Mouse (Mus musculus) neural tube, embryonic 14.5 days (tissue): ENCODE measurements around the gene Cog2. TPM values are rescaled to one million over a fixed set of nuclear protein-coding genes. Genes with fewer than 3 reads are reported as not detected.

Experiments used
- ATAC-seq: fragments of 200-750 bp; cut with Nextera tagmentation; 2 replicates; pipeline ENCODE4 v1.8.0; 2017; ENCODE audit warnings: low read depth, mild to moderate bottlenecking, moderate TSS enrichment, moderate library complexity
- H3K27ac ChIP-seq: fragments of 300-500 bp; sonication (generic); 2 replicates; pipeline ENCODE4 v1.5.1; 2014; ENCODE audit warnings: low read depth, mild to moderate bottlenecking, control low read depth, low read length, moderate library complexity, mixed read lengths
- H3K27me3 ChIP-seq: fragments of 300-500 bp; sonication (generic); 2 replicates; pipeline ENCODE4 v1.6.1; 2014; ENCODE audit warnings: low read length; ENCODE audit not compliant: control insufficient read depth, insufficient read depth
- H3K36me3 ChIP-seq: fragments of 300-500 bp; sonication (generic); 2 replicates; pipeline ENCODE4 v1.6.1; 2014; ENCODE audit warnings: low read length, mixed read lengths; ENCODE audit not compliant: control insufficient read depth, insufficient read depth
- H3K4me1 ChIP-seq: fragments of 300-500 bp; sonication (generic); 2 replicates; pipeline ENCODE4 v1.6.1; 2014; ENCODE audit warnings: low read length; ENCODE audit not compliant: control insufficient read depth, insufficient read depth
- H3K4me2 ChIP-seq: fragments of 300-500 bp; sonication (generic); 2 replicates; pipeline ENCODE4 v1.6.1; 2014; ENCODE audit warnings: mild to moderate bottlenecking, low read depth, low read length, control low read depth
- H3K4me3 ChIP-seq: fragments of 300-500 bp; sonication (generic); 2 replicates; pipeline ENCODE4 v1.5.1; 2014; ENCODE audit warnings: low read depth, low read length, control low read depth, mixed read lengths
- H3K9ac ChIP-seq: fragments of 300-500 bp; sonication (generic); replicated peaks from 2 replicates; pipeline ENCODE4 v1.6.1; 2014; ENCODE audit warnings: low read depth, mild to moderate bottlenecking, control low read depth, low read length, mixed read lengths
- H3K9me3 ChIP-seq: fragments of 300-500 bp; sonication (generic); 2 replicates; pipeline ENCODE4 v1.6.1; 2016; ENCODE audit warnings: low read length; ENCODE audit not compliant: control insufficient read depth
- WGBS: fragments of 180-500 bp; shearing (Covaris S2); extraction: QIAGEN DNeasy Blood & Tissue Kit; methylation state at CpG from one replicate; pipeline ENCODE4 v1.1.7; 2014; 5-methylcytosine and 5-hydroxymethylcytosine counted together
- polyA plus RNA-seq: library from polyadenylated mRNA; unstranded; fragments of >200 nt; fragmentation: Nextera tagmentation; extraction: Ambion mirVana; gene quantifications from 2 replicates; pipeline ENCODE4 v1.2.1, GENCODE M21; 2014

The Cog2 gene
- polyA plus RNA-seq, 1 experiment from 2014 or later: 32.3 TPM

DNA sequence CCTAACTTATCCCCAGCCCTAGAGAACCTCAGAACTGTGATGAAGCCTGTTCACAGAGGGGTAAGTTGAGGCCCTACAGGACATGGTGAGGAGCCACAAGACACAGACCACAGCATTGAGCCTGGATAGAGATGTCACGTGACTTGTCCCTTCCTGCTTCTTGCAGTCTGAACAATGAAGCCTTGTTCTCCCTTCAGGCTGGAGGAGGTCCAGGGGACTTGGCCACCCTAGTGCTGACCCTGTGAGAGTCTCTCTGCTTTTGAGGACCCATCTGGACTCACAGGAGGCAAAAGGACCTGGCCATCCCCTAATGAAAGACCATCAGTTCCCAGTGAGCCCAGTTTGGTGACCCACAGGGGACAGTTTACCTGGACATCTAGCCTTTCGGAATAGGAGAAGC is 48.5 kb downstream of the Cog2 start:
- Histone ChIP-seq H3K9ac (no peak overlapping the region), H3K27me3 (no peaks in the 10 kb centered on the region), H3K4me1 (no peaks in the 10 kb centered on the region), H3K4me3 (no peak overlapping the region), H3K27ac (no peak overlapping the region), H3K36me3 (no peaks in the 10 kb centered on the region), H3K9me3 (no peaks in the 10 kb centered on the region), H3K4me2 (no peak overlapping the region)
- no peak for ATAC-seq
- WGBS: 56% methylated on average over 2 of the region's 2 CpGs

DNA sequence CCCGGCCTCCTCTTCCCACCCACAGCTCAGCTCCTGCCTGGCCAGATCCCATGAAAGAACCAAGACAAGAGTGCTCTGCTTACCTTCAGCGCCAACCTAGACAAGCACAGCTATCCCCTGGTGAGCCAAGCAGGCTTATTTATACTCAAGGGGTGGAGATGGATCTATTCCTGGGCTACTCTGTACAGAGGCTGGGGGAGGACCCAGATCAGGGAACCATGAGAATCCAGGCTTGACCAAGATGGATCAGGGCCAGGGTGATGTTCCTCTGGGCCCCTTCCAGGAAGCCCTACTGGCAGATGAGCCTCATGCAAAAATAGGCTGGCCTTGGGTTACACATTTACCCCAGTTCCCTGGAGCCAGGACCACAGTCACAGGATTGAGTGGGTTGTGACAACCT is 49.0 kb downstream of the Cog2 start, which contains the start of gene Agt:
Agt (minus strand) TSS at position 114 of the 400 bp plus-strand sequence.
- WGBS: 81% methylated on average over 2 of the region's 2 CpGs
- no peak for ATAC-seq
- H3K36me3 ChIP-seq: no peaks in the 10 kb centered on the region
- H3K4me1 ChIP-seq: no peaks in the 10 kb centered on the region
- H3K9me3 ChIP-seq: no peaks in the 10 kb centered on the region
- H3K27ac ChIP-seq: no peak within 1 kb of the TSS
- no peak within 1 kb of the TSS for H3K4me3 ChIP-seq
- H3K27me3 ChIP-seq: no peaks in the 10 kb centered on the region
- H3K9ac ChIP-seq: no peak within 1 kb of the TSS
- H3K4me2 ChIP-seq: no peak within 1 kb of the TSS

DNA sequence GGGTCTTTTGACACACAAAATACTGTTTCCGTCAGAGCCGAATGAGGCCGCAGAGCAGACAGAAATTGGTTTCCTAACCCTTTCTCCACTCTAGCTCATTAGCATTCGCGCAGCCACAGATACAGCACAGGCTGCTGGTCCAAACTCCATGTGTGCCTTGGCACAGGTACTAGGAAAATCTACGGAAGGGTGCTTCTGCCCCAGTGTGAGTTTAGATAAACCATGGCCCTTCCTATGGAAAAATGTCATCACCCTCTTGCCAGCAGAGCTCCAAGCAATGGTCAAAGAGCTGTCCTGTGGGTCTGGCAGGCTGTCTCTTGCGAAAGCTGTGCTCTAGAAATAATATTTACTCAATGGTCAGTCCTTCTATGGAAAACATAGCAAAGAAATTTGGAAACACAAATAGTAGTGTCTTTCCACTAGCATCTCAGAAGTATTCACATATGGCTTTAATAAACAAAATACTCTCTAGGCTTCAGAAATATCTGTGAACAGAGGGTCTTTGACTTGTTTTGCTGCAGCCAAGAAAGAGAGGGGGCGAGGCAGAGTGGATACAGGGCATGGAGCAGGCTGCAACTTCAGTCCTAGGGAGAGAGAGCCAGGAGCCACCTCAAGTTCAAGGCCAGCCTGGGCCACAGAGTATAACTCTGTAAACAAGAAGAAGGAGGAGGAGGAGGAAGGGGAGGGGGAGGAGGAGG is 51.3 kb downstream of the Cog2 start:
- no peaks in the 10 kb centered on the region for H3K27me3 ChIP-seq
- no peaks in the 10 kb centered on the region for H3K4me1 ChIP-seq
- no peak overlapping the region for H3K4me3 ChIP-seq
- ATAC-seq: no peak
- H3K9me3 ChIP-seq: no peaks in the 10 kb centered on the region
- WGBS: 63% methylated on average over 8 of the region's 8 CpGs
- no peak overlapping the region for H3K27ac ChIP-seq
- H3K9ac ChIP-seq: no peak overlapping the region
- no peak overlapping the region for H3K4me2 ChIP-seq
- no peaks in the 10 kb centered on the region for H3K36me3 ChIP-seq

DNA sequence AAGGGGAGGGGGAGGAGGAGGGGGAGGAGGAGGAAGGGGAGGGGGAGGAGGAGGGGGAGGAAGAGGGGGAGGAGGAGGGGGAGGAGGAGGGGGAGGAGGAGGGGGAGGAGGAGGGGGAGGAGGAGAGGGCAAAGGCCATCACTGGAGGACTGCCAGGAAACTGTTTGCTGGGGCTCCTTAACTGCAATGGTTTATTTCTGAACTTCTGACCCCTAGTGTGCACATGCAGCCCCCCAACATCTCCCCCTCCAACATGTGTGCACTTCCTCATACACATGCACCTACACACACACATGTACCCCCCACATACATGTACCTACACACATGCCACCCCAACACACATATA is 51.8 kb downstream of the Cog2 start:
- Histone ChIP-seq H3K4me2 (no peak overlapping the region), H3K4me3 (no peak overlapping the region), H3K27ac (no peak overlapping the region), H3K27me3 (no peaks in the 10 kb centered on the region), H3K36me3 (no peaks in the 10 kb centered on the region), H3K9me3 (no peaks in the 10 kb centered on the region), H3K9ac (no peak overlapping the region), H3K4me1 (no peaks in the 10 kb centered on the region)
- no peak for ATAC-seq

DNA sequence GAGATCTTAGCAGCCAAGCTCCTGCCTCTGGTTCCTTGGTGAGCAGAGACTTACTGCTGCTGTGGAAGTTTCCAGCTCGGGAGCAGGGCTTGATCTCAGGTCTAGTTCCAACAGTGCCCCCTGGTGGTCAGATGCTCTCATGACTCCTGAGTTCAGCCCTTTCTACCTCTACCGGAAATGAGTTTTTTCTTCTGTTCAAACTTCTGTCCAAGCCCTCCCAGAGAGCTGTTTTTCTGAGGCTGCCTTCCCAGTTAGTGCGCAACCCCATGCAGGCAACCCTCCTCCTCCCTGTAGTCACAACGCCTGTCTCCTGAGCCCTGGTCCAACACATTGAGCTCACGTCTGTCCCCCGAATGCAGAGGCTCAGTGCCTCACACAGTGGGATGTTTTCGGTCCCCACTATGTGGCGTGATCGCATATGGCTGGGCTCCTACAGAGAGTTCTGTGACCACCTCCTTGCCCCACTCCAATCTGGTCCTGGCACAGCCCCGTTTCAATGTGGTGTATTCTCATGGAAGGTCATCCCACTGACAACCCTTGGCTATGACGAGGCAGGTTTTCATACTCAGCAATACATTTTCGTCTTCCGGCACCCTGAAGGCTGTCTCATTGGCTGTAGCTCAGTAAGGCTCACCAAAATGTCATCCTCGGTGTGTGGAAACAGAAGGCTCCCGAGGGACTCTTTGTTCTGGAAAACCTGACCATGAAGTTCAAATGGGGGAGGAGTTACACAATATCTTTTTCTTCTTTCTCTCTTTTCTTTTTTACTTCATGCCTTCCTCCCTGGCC is 53.2 kb downstream of the Cog2 start:
- 64% methylated on average over 15 of the region's 15 CpGs for WGBS
- Histone ChIP-seq H3K4me2 (no peak overlapping the region), H3K9ac (no peak overlapping the region), H3K4me1 (no peaks in the 10 kb centered on the region), H3K4me3 (no peak overlapping the region), H3K27me3 (no peaks in the 10 kb centered on the region), H3K36me3 (no peaks in the 10 kb centered on the region), H3K27ac (no peak overlapping the region), H3K9me3 (no peaks in the 10 kb centered on the region)
- no peak for ATAC-seq

DNA sequence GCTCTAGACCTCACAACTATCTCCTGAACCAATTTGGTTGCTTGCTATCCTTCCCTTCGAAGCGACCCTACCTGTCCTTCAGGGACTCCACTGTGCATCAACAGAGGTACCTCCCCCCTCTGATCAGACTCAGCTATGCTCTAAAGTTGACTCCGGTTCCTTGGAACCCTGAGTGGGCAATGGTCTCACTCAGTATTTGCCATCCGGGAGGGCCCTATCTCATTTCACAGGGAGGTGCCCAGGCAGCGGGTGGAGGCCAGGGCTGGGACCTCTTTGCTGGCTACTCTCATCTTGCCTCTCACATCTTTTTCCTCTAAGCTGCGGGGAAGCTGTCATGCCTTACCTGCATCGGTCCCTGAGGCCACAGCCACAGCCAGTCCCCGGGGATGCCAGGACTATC is 55.2 kb downstream of the Cog2 start, which contains the start of gene Capn9:
Capn9 (plus strand) TSS at position 301 of the 400 bp plus-strand sequence.
- Histone ChIP-seq H3K4me1 (no peaks in the 10 kb centered on the region), H3K9me3 (no peaks in the 10 kb centered on the region), H3K27ac (no peak within 1 kb of the TSS), H3K27me3 (no peaks in the 10 kb centered on the region), H3K9ac (no peak within 1 kb of the TSS), H3K36me3 (no peaks in the 10 kb centered on the region), H3K4me2 (no peak within 1 kb of the TSS), H3K4me3 (no peak within 1 kb of the TSS)
- ATAC-seq: no peak
- WGBS: 95% methylated on average over 8 of the region's 8 CpGs

DNA sequence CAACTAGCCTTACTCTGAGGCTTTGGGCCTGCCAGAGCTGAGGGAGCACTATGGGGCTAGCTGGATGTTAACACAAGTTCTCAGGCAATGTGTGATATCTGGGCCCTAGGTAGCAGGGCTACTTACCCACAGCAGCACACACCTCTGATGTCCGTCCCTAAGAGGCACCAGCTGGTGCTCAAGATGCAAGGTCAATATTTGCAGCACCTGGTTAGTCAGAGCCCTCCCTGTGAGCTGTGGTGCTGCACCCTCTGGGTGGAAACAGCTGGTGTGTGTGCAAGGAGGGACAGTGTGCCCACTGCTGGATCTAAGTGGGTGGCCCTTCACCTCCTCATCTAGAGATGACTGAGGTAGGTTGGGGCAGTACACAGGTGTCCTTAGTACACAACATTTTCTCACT is 56.2 kb downstream of the Cog2 start:
- Histone ChIP-seq H3K9me3 (no peaks in the 10 kb centered on the region), H3K9ac (no peak overlapping the region), H3K4me2 (no peak overlapping the region), H3K27me3 (no peaks in the 10 kb centered on the region), H3K27ac (no peak overlapping the region), H3K4me3 (no peak overlapping the region), H3K36me3 (no peaks in the 10 kb centered on the region), H3K4me1 (no peaks in the 10 kb centered on the region)
- WGBS: 77% methylated on average over 1 of the region's 1 CpGs
- no peak for ATAC-seq

DNA sequence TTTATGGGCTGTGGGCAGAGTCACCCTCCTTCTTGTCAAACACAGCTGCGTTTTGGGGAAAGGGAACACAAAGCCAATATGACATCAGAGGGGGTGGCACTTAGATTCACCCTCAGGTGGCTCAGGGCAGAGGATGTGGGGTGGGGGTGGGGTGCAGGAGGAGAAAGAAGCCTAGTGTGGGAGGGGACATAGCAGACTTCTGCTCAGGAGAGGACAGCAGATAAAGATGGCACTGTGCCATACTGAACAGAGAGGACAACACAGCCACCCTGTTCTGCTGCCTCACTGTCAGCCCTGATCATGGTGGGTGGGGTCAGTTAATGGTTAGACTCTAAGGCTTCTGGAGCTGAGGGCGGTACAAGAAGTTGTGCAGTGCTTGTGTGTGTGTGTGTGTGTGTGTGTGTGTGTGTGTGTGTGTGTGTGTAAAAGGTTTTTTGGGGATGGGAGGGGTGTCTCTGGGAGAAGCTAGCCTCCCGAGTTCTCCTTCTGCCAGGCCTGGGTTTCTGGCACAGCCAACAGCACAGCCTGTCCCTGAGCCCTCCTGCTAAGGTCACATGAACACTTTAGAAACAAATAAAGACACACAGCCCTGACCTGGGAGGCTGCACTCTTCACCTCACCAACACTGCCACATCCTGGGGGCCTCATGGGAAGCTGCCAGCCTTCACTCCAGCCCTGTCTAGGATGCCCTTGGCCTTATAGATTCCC is 65.3 kb downstream of the Cog2 start:
- H3K27me3 ChIP-seq: no peaks in the 10 kb centered on the region
- ATAC-seq: no peak
- no peak overlapping the region for H3K4me2 ChIP-seq
- H3K4me3 ChIP-seq: no peak overlapping the region
- H3K36me3 ChIP-seq: no peaks in the 10 kb centered on the region
- H3K9ac ChIP-seq: no peak overlapping the region
- WGBS: 58% methylated on average over 2 of the region's 3 CpGs
- H3K9me3 ChIP-seq: no peaks in the 10 kb centered on the region
- peak overlapping the region; percentile 44; the same call in 1 of the 2 replicates for H3K27ac ChIP-seq
- no peaks in the 10 kb centered on the region for H3K4me1 ChIP-seq

DNA sequence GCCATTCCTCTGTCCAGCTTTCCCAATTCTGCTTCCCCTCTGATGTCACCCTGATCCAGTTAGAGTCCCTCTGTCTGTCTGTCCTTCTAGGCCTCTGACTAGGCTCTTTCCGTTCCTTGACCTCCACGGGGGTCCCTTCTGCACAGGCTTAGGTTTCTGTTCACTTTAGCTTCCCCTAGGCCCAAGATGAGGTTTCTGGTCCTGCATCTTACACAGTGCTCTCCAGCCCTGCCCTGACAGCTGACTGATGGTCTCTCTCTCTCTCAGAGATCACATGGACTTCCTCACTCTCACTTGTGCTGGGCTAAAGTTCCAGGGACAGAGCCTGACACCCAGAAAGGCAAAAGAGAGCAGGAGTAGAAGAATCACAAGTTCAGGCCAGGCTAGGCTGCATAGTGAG is 66.0 kb downstream of the Cog2 start:
- no peak for ATAC-seq
- H3K27ac ChIP-seq: no peak overlapping the region
- H3K4me2 ChIP-seq: no peak overlapping the region
- H3K4me1 ChIP-seq: no peaks in the 10 kb centered on the region
- 89% methylated on average over 2 of the region's 2 CpGs for WGBS
- H3K9ac ChIP-seq: no peak overlapping the region
- H3K36me3 ChIP-seq: no peaks in the 10 kb centered on the region
- H3K9me3 ChIP-seq: no peaks in the 10 kb centered on the region
- H3K4me3 ChIP-seq: no peak overlapping the region
- H3K27me3 ChIP-seq: no peaks in the 10 kb centered on the region
